Mouse (Mus musculus): ENCODE results near the gene Gm17416.

Gene Gm17416

DNA sequence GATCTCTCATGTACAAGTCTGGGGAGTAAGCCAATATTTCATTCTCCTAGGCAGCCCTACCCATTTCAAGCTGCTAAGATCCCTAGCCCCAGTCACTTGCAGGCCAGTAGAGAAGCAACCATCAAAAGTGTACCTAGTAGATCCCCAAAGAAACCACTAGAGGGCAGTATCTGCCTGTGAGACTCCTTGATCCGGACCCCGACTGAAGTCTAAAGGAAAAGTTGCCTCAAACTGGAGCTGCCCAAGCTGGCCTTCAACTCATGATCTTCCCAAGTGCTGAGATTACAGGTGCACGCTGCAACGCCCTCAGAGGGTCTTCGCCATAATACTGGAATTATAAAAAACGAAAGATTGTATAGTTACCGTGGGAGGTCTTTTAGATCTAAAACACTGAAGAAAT is 46.4 kb downstream of the Gm17416 start:
- TF ChIP-seq NANOG (IDR thresholded peaks at IDR 0.05; ENCODE audit: borderline replicate concordance, low read length) (no peak), POU5F1 (IDR thresholded peaks at IDR 0.05; ENCODE audit: borderline replicate concordance, low read length) (no peak), CTCF (conservative IDR thresholded peaks at IDR 0.05; ENCODE audit: low read length) (peak; percentile 78)
- Histone ChIP-seq H3K9me3 (ENCODE audit: low read length) (no peaks in the 10 kb centered on the region), H3K27me3 (ENCODE audit: insufficient read depth, low read length) (peaks cover 11% of the 10 kb centered on the region), H3K36me3 (ENCODE audit: insufficient read depth, low read length) (no peaks in the 10 kb centered on the region), H3K4me1 (replicated peaks; ENCODE audit: low read depth, low read length) (peaks cover 23% of the 10 kb centered on the region), H3K4me3 (replicated peaks; ENCODE audit: low read length) (no peak overlapping the region)

DNA sequence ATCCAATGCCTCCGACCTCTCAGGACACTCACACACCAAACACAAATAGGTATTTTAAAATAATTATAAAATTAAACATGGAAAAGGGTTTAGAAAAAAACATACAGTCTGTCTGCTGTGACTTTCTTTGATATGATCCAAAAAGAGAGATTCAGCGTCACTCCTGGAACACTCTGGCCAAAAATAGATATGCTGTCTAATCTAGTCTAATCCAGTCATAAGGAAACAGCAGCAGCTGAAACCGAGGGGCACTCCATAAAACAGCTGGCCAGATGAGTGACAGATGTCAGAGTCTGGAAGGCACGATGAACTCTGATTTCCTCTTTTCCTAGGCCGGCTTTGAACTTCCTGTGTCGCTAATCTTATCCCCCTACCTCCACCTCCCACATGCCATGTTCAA is 47.3 kb downstream of the Gm17416 start:
- H3K4me1 ChIP-seq (replicated peaks; ENCODE audit: low read depth, low read length): peaks cover 26% of the 10 kb centered on the region
- H3K36me3 ChIP-seq (ENCODE audit: insufficient read depth, low read length): no peaks in the 10 kb centered on the region
- TF ChIP-seq NANOG (IDR thresholded peaks at IDR 0.05; ENCODE audit: borderline replicate concordance, low read length): no peak
- TF ChIP-seq POU5F1 (IDR thresholded peaks at IDR 0.05; ENCODE audit: borderline replicate concordance, low read length): no peak
- TF ChIP-seq CTCF (conservative IDR thresholded peaks at IDR 0.05; ENCODE audit: low read length): no peak
- H3K27me3 ChIP-seq (ENCODE audit: insufficient read depth, low read length): peaks cover 11% of the 10 kb centered on the region
- H3K4me3 ChIP-seq (replicated peaks; ENCODE audit: low read length): no peak overlapping the region
- no peaks in the 10 kb centered on the region for H3K9me3 ChIP-seq (ENCODE audit: low read length)

DNA sequence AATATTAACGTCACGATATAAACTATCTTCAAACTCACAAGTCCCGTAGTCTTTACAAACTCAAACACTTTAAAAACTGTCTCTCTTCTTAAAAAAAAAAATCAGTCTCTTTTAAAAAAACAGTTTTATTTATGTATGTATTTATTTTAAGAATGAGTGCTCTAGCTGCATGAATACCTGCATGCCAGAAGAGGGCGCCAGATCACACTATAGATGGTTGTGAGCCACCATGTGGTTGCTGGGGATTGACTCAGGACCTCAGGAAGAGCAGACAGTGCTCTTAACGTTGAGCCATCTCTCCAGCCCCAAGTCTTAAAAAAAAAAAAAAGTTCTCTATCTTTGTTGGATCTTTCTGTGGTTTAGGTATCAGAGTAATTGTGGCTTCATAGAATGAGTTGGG is 48.2 kb downstream of the Gm17416 start:
- Histone ChIP-seq H3K9me3 (ENCODE audit: low read length) (no peaks in the 10 kb centered on the region), H3K4me3 (replicated peaks; ENCODE audit: low read length) (no peak overlapping the region)
- TF ChIP-seq NANOG (IDR thresholded peaks at IDR 0.05; ENCODE audit: borderline replicate concordance, low read length) (no peak), CTCF (conservative IDR thresholded peaks at IDR 0.05; ENCODE audit: low read length) (peak; percentile 44)

More for the DNA sequence above, 48.2 kb downstream of the Gm17416 start:
- H3K4me1 ChIP-seq (replicated peaks; ENCODE audit: low read depth, low read length): peaks cover 20% of the 10 kb centered on the region
- peaks cover 20% of the 10 kb centered on the region for H3K27me3 ChIP-seq (ENCODE audit: insufficient read depth, low read length)
- H3K36me3 ChIP-seq (ENCODE audit: insufficient read depth, low read length): no peaks in the 10 kb centered on the region

All from E14TG2a.4 (cell line).